Mouse (Mus musculus) limb, embryonic 14.5 days (tissue): ENCODE data around the gene Il31ra. TPM values are rescaled to one million over a fixed set of nuclear protein-coding genes. Genes with fewer than 3 reads are reported as not detected.

ENCODE experiments used
- ATAC-seq: fragments of 200-750 bp; cut with Nextera tagmentation; 2 replicates; pipeline ENCODE4 v1.8.0; 2017; ENCODE audit warnings: low read depth, moderate number of reproducible peaks, moderate TSS enrichment; ENCODE audit not compliant: low FRiP score
- DNase-seq: peaks from one replicate; pipeline ENCODE4 v3.0.0-alpha.2; 2015; ENCODE audit warnings: low spot score
- H3K27ac ChIP-seq: fragments of 300-500 bp; sonication (generic); replicated peaks from 2 replicates; pipeline ENCODE4 v1.5.1; 2014; ENCODE audit warnings: low read depth, mild to moderate bottlenecking, low read length, moderate library complexity, mixed read lengths
- H3K27me3 ChIP-seq: fragments of 300-500 bp; sonication (generic); 2 replicates; pipeline ENCODE4 v1.6.1; 2014; ENCODE audit warnings: low read length, mixed read lengths; ENCODE audit not compliant: control insufficient read depth, insufficient read depth
- H3K36me3 ChIP-seq: fragments of 300-500 bp; sonication (generic); 2 replicates; pipeline ENCODE4 v1.6.1; 2014; ENCODE audit warnings: mild to moderate bottlenecking, low read length, moderate library complexity, mixed read lengths; ENCODE audit not compliant: control insufficient read depth, insufficient read depth
- H3K4me1 ChIP-seq: fragments of 300-500 bp; sonication (generic); 2 replicates; pipeline ENCODE4 v1.6.1; 2014; ENCODE audit warnings: antibody characterized with exemption, low read length, mixed read lengths; ENCODE audit not compliant: control insufficient read depth, insufficient read depth
- H3K4me2 ChIP-seq: fragments of 300-500 bp; sonication (generic); replicated peaks from 2 replicates; pipeline ENCODE4 v1.6.1; 2014; ENCODE audit warnings: low read depth, mild to moderate bottlenecking, low read length, moderate library complexity; ENCODE audit not compliant: severe bottlenecking
- H3K4me3 ChIP-seq: fragments of 300-500 bp; sonication (generic); replicated peaks from 2 replicates; pipeline ENCODE4 v1.5.1; 2014; ENCODE audit warnings: low read length
- H3K9ac ChIP-seq: fragments of 300-500 bp; sonication (generic); 2 replicates; pipeline ENCODE4 v1.6.1; 2014; ENCODE audit warnings: mild to moderate bottlenecking, low read depth, low read length, moderate library complexity; ENCODE audit not compliant: severe bottlenecking
- H3K9me3 ChIP-seq: fragments of 300-500 bp; sonication (generic); 2 replicates; pipeline ENCODE4 v1.6.1; 2016; ENCODE audit warnings: low read length; ENCODE audit not compliant: control insufficient read depth
- POLR2A ChIP-seq: fragments of 200-500 bp; IDR thresholded peaks from 2 replicates; pipeline ENCODE4 v1.8.0; 2012; ENCODE audit warnings: inconsistent platforms, mild to moderate bottlenecking, moderate library complexity, borderline replicate concordance; ENCODE audit not compliant: insufficient read depth, insufficient read length; ENCODE audit errors: extremely low read depth
- WGBS: fragments of 180-500 bp; shearing (Covaris S2); extraction: QIAGEN DNeasy Blood & Tissue Kit; methylation state at CpG from one replicate; pipeline ENCODE4 v1.1.7; 2014; 5-methylcytosine and 5-hydroxymethylcytosine counted together
- polyA plus RNA-seq, 2 experiments: library from polyadenylated mRNA; depleted of rRNA in 1 of 2; stranded (reverse) in 1 of 2; unstranded in 1 of 2; fragments of >200 nt; fragmentation: Nextera tagmentation in 1 of 2; extraction: Ambion mirVana in 1 of 2; gene quantifications; 2 replicates each; pipeline versions ENCODE4 v1.2.1 to v1.2.3; 2012 to 2014

Gene Il31ra
- polyA plus RNA-seq, 2 experiments = 0.21 to 0.38 TPM

DNA sequence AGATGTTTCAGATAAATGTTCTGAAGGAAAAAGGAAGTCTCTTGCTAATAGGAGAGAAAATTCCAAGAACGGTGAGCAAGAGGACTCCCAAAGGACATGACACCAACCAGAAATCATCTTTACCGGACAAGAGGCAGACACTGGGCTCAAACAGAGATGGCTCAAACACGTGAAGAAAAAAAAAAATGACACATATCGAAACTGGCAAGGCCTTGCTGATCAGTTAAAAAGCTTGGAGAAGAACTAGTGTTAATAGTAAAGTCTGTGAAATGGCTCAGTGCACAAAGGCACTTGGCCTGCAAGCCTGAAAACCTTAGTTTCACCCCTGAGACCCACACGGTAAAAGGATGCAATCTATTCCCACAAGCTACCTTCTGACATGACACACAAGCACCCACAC, 23.4 kb downstream of the Il31ra start:
- Histone ChIP-seq H3K27ac (no peak overlapping the region), H3K36me3 (no peaks in the 10 kb centered on the region), H3K9me3 (no peaks in the 10 kb centered on the region), H3K4me1 (no peaks in the 10 kb centered on the region), H3K27me3 (no peaks in the 10 kb centered on the region), H3K4me3 (no peak overlapping the region), H3K9ac (no peak overlapping the region), H3K4me2 (no peak overlapping the region)
- ATAC-seq (no peak), DNase-seq (no peak)
- no peak for TF ChIP-seq POLR2A
- WGBS = 74% methylated on average over 5 of the region's 5 CpGs

DNA sequence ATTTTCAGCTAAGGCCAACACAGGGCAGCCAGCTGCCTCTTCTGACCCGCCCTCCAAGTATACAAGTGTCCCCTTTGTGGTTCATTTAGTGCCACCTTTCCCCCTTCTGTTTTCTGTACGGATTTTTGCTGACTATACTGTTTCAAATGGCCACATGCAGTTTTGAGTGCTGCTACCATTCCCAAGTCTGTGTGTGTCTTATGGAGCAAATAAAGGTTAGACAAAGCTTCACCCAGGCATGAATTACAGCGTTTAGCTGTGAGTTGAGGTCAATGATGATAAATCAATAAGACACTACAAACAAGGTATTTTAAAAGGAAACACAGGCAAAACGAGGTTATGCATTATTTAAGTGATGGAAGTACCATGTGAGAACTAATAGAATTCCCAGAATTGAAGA, 24.6 kb downstream of the Il31ra start:
- Histone ChIP-seq H3K27me3 (no peaks in the 10 kb centered on the region), H3K4me3 (no peak overlapping the region), H3K27ac (no peak overlapping the region), H3K4me1 (no peaks in the 10 kb centered on the region), H3K9me3 (no peaks in the 10 kb centered on the region), H3K9ac (no peak overlapping the region), H3K4me2 (no peak overlapping the region), H3K36me3 (no peaks in the 10 kb centered on the region)
- 32% methylated on average over 4 of the region's 4 CpGs for WGBS
- DNase-seq = no peak
- no peak for TF ChIP-seq POLR2A
- no peak for ATAC-seq

DNA sequence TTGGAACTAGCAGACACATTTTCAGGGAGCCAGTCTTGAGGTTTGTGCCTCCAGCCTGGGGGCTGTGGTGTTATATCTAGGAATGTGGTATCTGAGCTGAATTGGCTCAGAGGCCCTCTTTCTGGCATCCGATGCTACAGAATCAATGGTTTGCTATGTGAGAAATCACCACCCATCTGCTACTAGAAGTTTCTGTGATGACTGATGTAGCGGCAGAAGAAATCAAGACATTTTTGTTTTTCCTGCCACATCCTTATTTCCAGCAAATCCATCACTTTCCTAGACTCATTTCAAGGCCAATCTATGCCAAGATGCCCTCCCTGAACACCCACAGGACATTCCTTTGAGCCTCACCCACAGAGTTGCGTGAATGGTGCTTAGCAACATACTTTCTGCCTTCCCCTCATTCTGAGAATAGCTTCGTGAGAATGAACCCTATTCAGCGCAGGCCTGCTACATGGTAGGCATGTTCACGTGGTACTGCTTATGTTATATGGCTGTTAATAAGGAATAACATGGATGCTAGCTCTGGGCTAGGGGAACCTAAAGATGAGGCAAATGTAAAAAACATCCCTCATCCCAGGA, 33.5 kb downstream of the Il31ra start:
- H3K9me3 ChIP-seq = no peaks in the 10 kb centered on the region
- ATAC-seq (no peak), DNase-seq (no peak)
- H3K4me2 ChIP-seq = no peak overlapping the region
- H3K9ac ChIP-seq = no peak overlapping the region
- WGBS = 87% methylated on average over 6 of the region's 6 CpGs
- H3K4me3 ChIP-seq = no peak overlapping the region
- no peaks in the 10 kb centered on the region for H3K27me3 ChIP-seq
- no peaks in the 10 kb centered on the region for H3K36me3 ChIP-seq
- no peak for TF ChIP-seq POLR2A
- no peak overlapping the region for H3K27ac ChIP-seq
- H3K4me1 ChIP-seq = no peaks in the 10 kb centered on the region

DNA sequence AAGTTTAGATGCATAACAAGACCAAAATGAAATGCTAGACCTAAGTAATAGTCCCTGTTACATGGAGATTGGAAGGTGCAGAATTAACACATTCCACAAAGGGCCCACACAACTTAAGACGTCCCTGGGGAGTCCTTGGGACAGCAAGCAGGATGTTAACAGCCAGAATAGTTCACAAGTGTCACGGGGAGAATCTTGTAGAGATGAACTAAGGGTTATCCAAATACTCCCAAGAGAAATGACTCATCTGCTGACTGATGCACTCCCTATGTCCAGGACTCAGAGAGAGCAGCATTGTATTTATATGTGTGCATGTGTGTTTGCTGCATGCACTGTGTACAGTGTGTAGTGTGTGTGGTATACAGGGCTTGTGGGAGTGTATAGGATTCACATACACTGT, 37.7 kb downstream of the Il31ra start:
- Histone ChIP-seq H3K4me2 (no peak overlapping the region), H3K4me1 (no peaks in the 10 kb centered on the region), H3K27ac (no peak overlapping the region), H3K36me3 (no peaks in the 10 kb centered on the region), H3K9ac (no peak overlapping the region), H3K4me3 (no peak overlapping the region), H3K27me3 (no peaks in the 10 kb centered on the region), H3K9me3 (no peaks in the 10 kb centered on the region)
- DNase-seq = no peak
- TF ChIP-seq POLR2A = no peak
- WGBS = 46% methylated on average over 2 of the region's 2 CpGs
- ATAC-seq = no peak

DNA sequence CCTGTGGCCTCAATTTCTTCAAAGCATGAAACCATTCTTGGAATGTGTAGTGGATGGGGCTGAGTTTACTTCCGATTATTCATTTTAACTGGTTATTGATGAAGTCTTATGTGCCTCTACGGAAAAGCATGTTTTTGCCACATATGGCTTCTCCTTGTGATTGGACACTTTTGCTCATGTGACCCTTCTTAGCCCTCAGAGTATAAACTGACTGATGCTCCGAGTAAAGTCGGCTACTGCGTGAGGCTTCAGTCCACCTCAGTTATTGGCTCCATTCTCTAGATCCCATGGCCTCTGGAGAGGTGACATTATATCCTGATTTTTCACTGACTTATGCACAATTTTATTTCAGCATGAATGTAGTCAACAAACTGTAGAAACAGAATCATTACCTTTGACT, 40.9 kb downstream of the Il31ra start:
- WGBS = 93% methylated on average over 5 of the region's 5 CpGs
- no peak overlapping the region for H3K4me2 ChIP-seq
- no peaks in the 10 kb centered on the region for H3K36me3 ChIP-seq
- ATAC-seq = no peak
- H3K4me3 ChIP-seq = no peak overlapping the region
- no peak for DNase-seq
- H3K9ac ChIP-seq = no peak overlapping the region
- no peaks in the 10 kb centered on the region for H3K9me3 ChIP-seq
- H3K27me3 ChIP-seq = no peaks in the 10 kb centered on the region
- no peak overlapping the region for H3K27ac ChIP-seq
- TF ChIP-seq POLR2A = no peak
- no peaks in the 10 kb centered on the region for H3K4me1 ChIP-seq
